Mouse (Mus musculus) embryo, embryonic 11.5 days (tissue): Measurements from ENCODE around the gene Sorbs2.
A peak's percentile ranks its signal among the peaks of the same experiment; 100 is the strongest.

Experiments used
- DNase-seq: peaks from one replicate; pipeline ENCODE4 v3.0.0-alpha.2; 2012; ENCODE audit warnings: low read depth, low spot score

The Sorbs2 gene

GRCm38 (mm10) chr8:45751512-45752502 lies 244.2 kb downstream of the Sorbs2 start:
- no peak for DNase-seq

- no peak for DNase-seq
These were observed 247.9 kb downstream of the Sorbs2 start for GRCm38 (mm10) chr8:45755482-45755881.

GRCm38 (mm10) chr8:45755972-45756371 lies 248.4 kb downstream of the Sorbs2 start:
- no peak for DNase-seq

- no peak for DNase-seq
These were observed 253.0 kb downstream of the Sorbs2 start for GRCm38 (mm10) chr8:45760622-45761021.

GRCm38 (mm10) chr8:45761053-45761452 lies 253.5 kb downstream of the Sorbs2 start:
- DNase-seq: no peak

GRCm38 (mm10) chr8:45762982-45763689 lies 255.5 kb downstream of the Sorbs2 start:
- DNase-seq: no peak

- DNase-seq: no peak
These were observed 256.2 kb downstream of the Sorbs2 start for GRCm38 (mm10) chr8:45763690-45764342.

- DNase-seq: no peak
These were observed 258.6 kb downstream of the Sorbs2 start for GRCm38 (mm10) chr8:45766138-45766537.

GRCm38 (mm10) chr8:45774841-45775240 lies 267.3 kb downstream of the Sorbs2 start:
- DNase-seq: no peak

GRCm38 (mm10) chr8:45775481-45775880 lies 267.9 kb downstream of the Sorbs2 start:
- no peak for DNase-seq

GRCm38 (mm10) chr8:45776366-45776765 lies 268.8 kb downstream of the Sorbs2 start:
- no peak for DNase-seq

GRCm38 (mm10) chr8:45776977-45777376 lies 269.4 kb downstream of the Sorbs2 start:
- DNase-seq: no peak

- peak; percentile 29 for DNase-seq
These were observed 273.0 kb downstream of the Sorbs2 start for GRCm38 (mm10) chr8:45780585-45780984.

GRCm38 (mm10) chr8:45788610-45789009 lies 281.0 kb downstream of the Sorbs2 start:
- no peak for DNase-seq

GRCm38 (mm10) chr8:45794847-45795246 lies 287.3 kb downstream of the Sorbs2 start:
- DNase-seq: no peak

GRCm38 (mm10) chr8:45796331-45796740 lies 288.7 kb downstream of the Sorbs2 start:
- peak; percentile 14 for DNase-seq

- DNase-seq: no peak
These were observed 291.9 kb downstream of the Sorbs2 start for GRCm38 (mm10) chr8:45799517-45799916.

- DNase-seq: no peak
These were observed 301.0 kb downstream of the Sorbs2 start for GRCm38 (mm10) chr8:45808597-45808996.

- peak; percentile 53 for DNase-seq
These were observed 309.3 kb downstream of the Sorbs2 start for GRCm38 (mm10) chr8:45816765-45817426.

GRCm38 (mm10) chr8:45821650-45822049 lies 314.1 kb downstream of the Sorbs2 start:
- DNase-seq: no peak

- no peak for DNase-seq
These were observed 322.5 kb downstream of the Sorbs2 start for GRCm38 (mm10) chr8:45829985-45830548.
